Mouse (Mus musculus): Measurements from ENCODE around the gene Arhgap8. TPM values are rescaled to one million over a fixed set of nuclear protein-coding genes. Genes with fewer than 3 reads are reported as not detected.
"Not testable (repeated sequence)": the region's sequence is repeated elsewhere in the genome, so short reads cannot be mapped to it uniquely, and the experiment has no call there.

Gene Arhgap8
- polyA plus RNA-seq, 1 experiment from 2014 or later, result 26.4 TPM

DNA sequence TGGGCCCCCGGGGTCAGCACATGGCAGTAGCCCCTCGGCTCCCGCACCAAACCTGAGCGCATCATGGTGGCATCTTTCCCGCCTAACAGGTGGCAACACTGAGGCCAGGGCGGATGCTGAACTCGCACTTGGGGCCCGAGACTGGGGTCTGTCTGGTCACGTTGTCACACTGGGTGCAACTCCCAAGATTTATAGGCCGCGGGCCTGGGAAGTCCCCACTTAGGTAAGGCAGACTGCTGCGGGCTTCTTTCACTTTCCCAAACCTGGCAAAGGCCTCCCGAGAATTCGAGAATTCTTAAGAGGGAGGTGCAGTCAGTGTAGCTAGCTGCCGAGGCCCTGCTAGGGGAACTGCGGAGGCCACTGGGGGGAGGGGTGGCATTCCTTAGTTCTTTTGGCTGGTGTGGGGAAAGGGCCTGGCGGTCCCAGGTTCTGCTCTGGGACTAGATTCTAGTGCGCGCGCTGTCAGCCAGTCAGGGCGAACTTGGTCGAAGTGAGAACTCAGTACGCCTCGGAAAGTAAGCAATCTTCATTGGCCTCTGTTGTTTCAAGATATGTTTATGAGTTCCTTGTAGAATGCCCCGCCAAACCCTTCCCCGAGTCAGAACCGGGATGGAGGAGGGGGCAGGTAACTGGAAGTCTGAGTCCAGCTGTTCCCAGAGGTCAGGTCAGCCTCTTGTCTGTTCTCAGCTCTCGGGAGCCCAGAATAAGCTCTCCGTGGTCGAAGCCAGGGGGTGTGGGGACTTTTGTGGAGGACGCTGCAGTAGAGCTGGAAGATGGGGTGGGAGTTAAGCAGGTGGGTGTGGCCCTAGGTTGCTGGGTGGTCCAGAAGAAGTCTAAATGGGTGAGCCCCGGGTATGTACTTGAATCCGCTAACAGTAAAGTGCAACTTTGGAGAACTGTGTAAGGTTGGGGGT lies 696 bp downstream of the Arhgap8 start:
- Histone ChIP-seq H3K4me2 (ENCODE audit: low read depth, low read length) (peak overlapping the region; percentile 79), H3K36me3 (ENCODE audit: control insufficient read depth, insufficient read depth, low read length) (no peaks in the 10 kb centered on the region), H3K4me1 (replicated peaks; ENCODE audit: control insufficient read depth, insufficient read depth, low read length) (peaks cover 14% of the 10 kb centered on the region), H3K4me3 (ENCODE audit: low read length) (peak overlapping the region; percentile 56), H3K9ac (ENCODE audit: low read length) (peak overlapping the region; percentile 65), H3K9me3 (ENCODE audit: control insufficient read depth, low read length) (no peaks in the 10 kb centered on the region), H3K27ac (ENCODE audit: low read length) (peak overlapping the region; percentile 89), H3K27me3 (ENCODE audit: control insufficient read depth, insufficient read depth, low read depth, low read length) (no peaks in the 10 kb centered on the region)
- 4% methylated on average over 33 of the region's 33 CpGs for WGBS
- ATAC-seq (ENCODE audit: low read depth), result peak; percentile 69

DNA sequence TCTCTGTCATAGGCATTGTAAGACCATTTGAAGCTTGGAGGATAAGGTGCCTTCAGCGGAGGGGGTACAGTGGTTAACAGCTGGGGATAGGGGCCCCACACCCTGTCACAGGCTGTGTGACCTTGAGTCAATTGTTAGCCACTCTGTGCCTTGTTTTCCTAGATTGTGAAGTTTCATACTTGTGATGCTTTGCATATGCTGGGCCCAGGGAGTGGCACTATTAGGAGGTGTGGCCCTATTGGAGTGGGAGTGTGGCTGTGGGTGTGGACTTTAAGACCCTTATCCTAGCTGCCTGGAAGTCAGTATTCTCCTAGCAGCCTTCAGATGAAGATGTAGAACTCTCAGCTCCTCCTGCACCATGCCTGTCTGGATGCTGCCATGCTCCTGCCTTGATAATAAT lies 3.8 kb downstream of the Arhgap8 start:
- ATAC-seq (ENCODE audit: low read depth), result peak; percentile 35; the same call in 1 of the 2 replicates
- not testable (repeated sequence) for H3K27me3 ChIP-seq (ENCODE audit: control insufficient read depth, insufficient read depth, low read depth, low read length); H3K9ac ChIP-seq (ENCODE audit: low read length); H3K36me3 ChIP-seq (ENCODE audit: control insufficient read depth, insufficient read depth, low read length); H3K4me3 ChIP-seq (ENCODE audit: low read length); H3K9me3 ChIP-seq (ENCODE audit: control insufficient read depth, low read length); H3K4me2 ChIP-seq (ENCODE audit: low read depth, low read length)
- Histone ChIP-seq H3K27ac (ENCODE audit: low read length) (peak overlapping the region; percentile 78), H3K4me1 (replicated peaks; ENCODE audit: control insufficient read depth, insufficient read depth, low read length) (peaks cover 25% of the 10 kb centered on the region)
- 72% methylated on average over 1 of the region's 1 CpGs for WGBS

DNA sequence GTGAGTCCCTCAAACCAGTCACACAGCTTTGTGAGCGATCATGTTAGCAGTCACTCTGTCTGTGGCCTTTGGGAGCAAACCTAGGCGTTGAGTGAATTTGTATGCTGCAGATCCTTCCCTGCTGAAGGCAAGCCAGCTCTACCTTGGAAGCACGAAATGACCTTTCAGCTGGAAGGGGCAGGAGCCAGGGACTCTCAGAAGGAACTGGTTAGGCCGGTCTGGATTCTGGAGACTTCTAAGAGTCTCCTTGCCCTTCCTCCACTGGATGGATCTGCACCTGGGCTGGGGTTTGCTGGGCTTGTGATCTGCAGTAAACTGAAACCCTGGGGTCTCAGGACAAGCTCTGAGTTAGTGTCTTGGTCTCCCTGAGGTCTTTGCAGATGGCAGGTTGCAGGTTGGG lies 4.3 kb downstream of the Arhgap8 start:
- H3K4me3 ChIP-seq (ENCODE audit: low read length), result no peak overlapping the region
- H3K27me3 ChIP-seq (ENCODE audit: control insufficient read depth, insufficient read depth, low read depth, low read length), result no peaks in the 10 kb centered on the region
- H3K36me3 ChIP-seq (ENCODE audit: control insufficient read depth, insufficient read depth, low read length), result no peaks in the 10 kb centered on the region
- peaks cover 25% of the 10 kb centered on the region for H3K4me1 ChIP-seq (replicated peaks; ENCODE audit: control insufficient read depth, insufficient read depth, low read length)
- H3K9ac ChIP-seq (ENCODE audit: low read length), result no peak overlapping the region
- ATAC-seq (ENCODE audit: low read depth), result peak; percentile 68
- peak overlapping the region; percentile 78 for H3K27ac ChIP-seq (ENCODE audit: low read length)
- 39% methylated on average over 4 of the region's 4 CpGs for whole genome bisulfite sequencing
- H3K9me3 ChIP-seq (ENCODE audit: control insufficient read depth, low read length), result no peaks in the 10 kb centered on the region
- H3K4me2 ChIP-seq (ENCODE audit: low read depth, low read length), result no peak overlapping the region

DNA sequence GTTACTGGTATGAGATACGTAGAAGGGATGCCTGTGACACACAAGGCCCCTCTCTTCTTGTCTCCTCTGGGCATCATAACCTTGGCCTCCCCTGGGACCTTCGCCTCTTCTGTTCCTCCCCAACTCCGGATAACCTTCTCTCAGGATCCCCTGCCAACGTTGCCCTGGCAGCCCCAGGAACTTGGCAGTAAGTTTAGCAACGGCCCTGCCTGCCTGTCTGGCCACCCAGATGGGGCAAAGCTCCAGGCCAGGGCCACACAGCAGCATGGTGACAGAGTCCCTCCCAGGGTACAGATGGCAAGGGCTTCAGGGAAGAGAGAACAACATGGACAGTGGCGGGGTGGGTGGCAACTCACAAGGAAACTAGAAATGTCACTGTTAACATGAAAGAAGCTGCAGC lies 9.8 kb downstream of the Arhgap8 start:
- no peak overlapping the region for H3K27ac ChIP-seq (ENCODE audit: low read length)
- no peaks in the 10 kb centered on the region for H3K9me3 ChIP-seq (ENCODE audit: control insufficient read depth, low read length)
- H3K4me3 ChIP-seq (ENCODE audit: low read length), result no peak overlapping the region
- peaks cover 15% of the 10 kb centered on the region for H3K4me1 ChIP-seq (replicated peaks; ENCODE audit: control insufficient read depth, insufficient read depth, low read length)
- WGBS, result 71% methylated on average over 6 of the region's 6 CpGs
- H3K9ac ChIP-seq (ENCODE audit: low read length), result no peak overlapping the region
- no peaks in the 10 kb centered on the region for H3K27me3 ChIP-seq (ENCODE audit: control insufficient read depth, insufficient read depth, low read depth, low read length)
- ATAC-seq (ENCODE audit: low read depth), result no peak
- no peak overlapping the region for H3K4me2 ChIP-seq (ENCODE audit: low read depth, low read length)
- H3K36me3 ChIP-seq (ENCODE audit: control insufficient read depth, insufficient read depth, low read length), result no peaks in the 10 kb centered on the region

DNA sequence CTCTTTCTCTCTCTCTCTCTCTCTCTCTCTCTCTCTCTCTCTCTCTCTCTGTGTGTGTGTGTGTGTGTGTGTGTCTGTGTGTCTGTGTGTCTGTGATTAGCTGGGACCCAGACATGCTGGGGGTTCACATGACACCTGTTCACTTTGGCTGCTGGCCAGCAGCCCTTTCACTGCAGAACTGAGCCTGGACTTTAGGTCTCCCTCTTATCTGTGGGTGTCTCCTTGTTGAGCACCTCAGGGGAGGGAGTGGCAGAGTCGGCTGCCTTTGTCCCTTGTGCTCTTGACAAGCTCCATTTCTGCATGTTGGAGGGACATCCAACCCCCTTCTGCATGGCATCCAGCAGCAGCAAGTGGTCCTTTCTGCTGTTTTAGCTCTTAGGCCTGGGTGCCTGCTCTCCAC lies 11.0 kb downstream of the Arhgap8 start:
- Histone ChIP-seq H3K4me2 (ENCODE audit: low read depth, low read length) (no peak overlapping the region), H3K9me3 (ENCODE audit: control insufficient read depth, low read length) (no peaks in the 10 kb centered on the region), H3K9ac (ENCODE audit: low read length) (no peak overlapping the region), H3K4me1 (replicated peaks; ENCODE audit: control insufficient read depth, insufficient read depth, low read length) (peaks cover 13% of the 10 kb centered on the region), H3K4me3 (ENCODE audit: low read length) (no peak overlapping the region), H3K27me3 (ENCODE audit: control insufficient read depth, insufficient read depth, low read depth, low read length) (no peaks in the 10 kb centered on the region), H3K36me3 (ENCODE audit: control insufficient read depth, insufficient read depth, low read length) (no peaks in the 10 kb centered on the region), H3K27ac (ENCODE audit: low read length) (no peak overlapping the region)
- ATAC-seq (ENCODE audit: low read depth), result no peak; the same call in 1 of the 2 replicates
- 31% methylated on average over 1 of the region's 1 CpGs for WGBS

DNA sequence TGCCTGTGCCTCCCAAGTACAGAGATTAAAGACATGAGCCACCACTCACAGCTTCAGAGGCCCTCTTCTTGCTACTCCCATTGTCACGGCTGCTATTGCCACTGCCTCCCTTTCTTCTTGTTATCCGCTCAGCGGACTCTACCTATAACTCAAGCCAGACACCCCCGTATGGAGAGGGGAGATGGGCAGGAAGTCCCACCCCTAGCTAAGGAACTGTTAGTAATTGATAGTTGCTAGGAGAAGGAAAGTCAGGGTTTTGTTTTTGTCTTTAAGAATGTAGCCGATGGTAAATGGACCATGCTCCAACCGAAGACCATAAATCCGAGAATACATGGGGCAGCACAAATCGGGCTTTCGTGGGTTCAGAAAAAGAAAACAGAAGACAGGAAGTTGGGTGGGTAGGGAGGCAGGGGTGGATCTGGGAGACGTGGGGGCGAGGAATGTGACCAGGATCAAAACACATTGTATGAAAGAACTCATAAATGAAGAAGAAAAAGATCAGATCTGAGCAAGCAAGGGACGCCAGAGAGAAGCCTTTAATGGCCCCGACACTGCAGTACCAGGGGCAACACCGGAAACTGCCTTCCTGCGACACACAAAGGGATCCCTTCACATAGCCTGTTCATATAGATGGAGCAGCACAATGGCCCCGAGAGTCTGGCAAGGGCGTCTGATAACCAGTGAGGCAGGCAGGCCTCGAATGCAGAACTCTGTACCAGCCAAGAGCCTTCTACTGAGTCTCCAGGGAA lies 12.0 kb downstream of the Arhgap8 start:
- WGBS, result 61% methylated on average over 18 of the region's 18 CpGs
- Histone ChIP-seq H3K27ac (ENCODE audit: low read length) (no peak overlapping the region), H3K4me3 (ENCODE audit: low read length) (no peak overlapping the region), H3K9ac (ENCODE audit: low read length) (no peak overlapping the region), H3K9me3 (ENCODE audit: control insufficient read depth, low read length) (no peaks in the 10 kb centered on the region), H3K4me1 (replicated peaks; ENCODE audit: control insufficient read depth, insufficient read depth, low read length) (peaks cover 12% of the 10 kb centered on the region), H3K36me3 (ENCODE audit: control insufficient read depth, insufficient read depth, low read length) (no peaks in the 10 kb centered on the region), H3K27me3 (ENCODE audit: control insufficient read depth, insufficient read depth, low read depth, low read length) (no peaks in the 10 kb centered on the region), H3K4me2 (ENCODE audit: low read depth, low read length) (no peak overlapping the region)
- no peak for ATAC-seq (ENCODE audit: low read depth)

DNA sequence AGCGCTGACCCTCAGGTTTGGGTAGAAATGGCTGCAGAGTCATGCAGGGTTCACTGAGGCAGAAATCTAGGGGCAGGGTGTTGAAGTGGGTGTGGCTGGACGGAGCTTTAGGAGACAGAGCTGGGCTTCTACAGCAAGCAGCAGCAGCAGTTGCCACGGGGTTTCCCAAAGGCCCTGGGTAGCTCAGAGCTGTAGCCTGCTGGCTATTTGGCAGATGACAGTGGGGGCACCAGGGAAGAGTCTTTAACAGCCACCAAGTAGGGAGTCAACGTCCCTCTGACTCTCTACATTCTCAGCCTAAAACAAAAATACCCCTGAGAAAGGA lies 12.5 kb downstream of the Arhgap8 start:
- ATAC-seq (ENCODE audit: low read depth), result no peak
- no peak overlapping the region for H3K4me2 ChIP-seq (ENCODE audit: low read depth, low read length)
- WGBS, result 62% methylated on average over 4 of the region's 4 CpGs
- no peak overlapping the region for H3K9ac ChIP-seq (ENCODE audit: low read length)
- no peaks in the 10 kb centered on the region for H3K36me3 ChIP-seq (ENCODE audit: control insufficient read depth, insufficient read depth, low read length)
- H3K27ac ChIP-seq (ENCODE audit: low read length), result no peak overlapping the region
- no peaks in the 10 kb centered on the region for H3K9me3 ChIP-seq (ENCODE audit: control insufficient read depth, low read length)
- H3K27me3 ChIP-seq (ENCODE audit: control insufficient read depth, insufficient read depth, low read depth, low read length), result no peaks in the 10 kb centered on the region
- H3K4me3 ChIP-seq (ENCODE audit: low read length), result no peak overlapping the region
- H3K4me1 ChIP-seq (replicated peaks; ENCODE audit: control insufficient read depth, insufficient read depth, low read length), result peaks cover 12% of the 10 kb centered on the region

DNA sequence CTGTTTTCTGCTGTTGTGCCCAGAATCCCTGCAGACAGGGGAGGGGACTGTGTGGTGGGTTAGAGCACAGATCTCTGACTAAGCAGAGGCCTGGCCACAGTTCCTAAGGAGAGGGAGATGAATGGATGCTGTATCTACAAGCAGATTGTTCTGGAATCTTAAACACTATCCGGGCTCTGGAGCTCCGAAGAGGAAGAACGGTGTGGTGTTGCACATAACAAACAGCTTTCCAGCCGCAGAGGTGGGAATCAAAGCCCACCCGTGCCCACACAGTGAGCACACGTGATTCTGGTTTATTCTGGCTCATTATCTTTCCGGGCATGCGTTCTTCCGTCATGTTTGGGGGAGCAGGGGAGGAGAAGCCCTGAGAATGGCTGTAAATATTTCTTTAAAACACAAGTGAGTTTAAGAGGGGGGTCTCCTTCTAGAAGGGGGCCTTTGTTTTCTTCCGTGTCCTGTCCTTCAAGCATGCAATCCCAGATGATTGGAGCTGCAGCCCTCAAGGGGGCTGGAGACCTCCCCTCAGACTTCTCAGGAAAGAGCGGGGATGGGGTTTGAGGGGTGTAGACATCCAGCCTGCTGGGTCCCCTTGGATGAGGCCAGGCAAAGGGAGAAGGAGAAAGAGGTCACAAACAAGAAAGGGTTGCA lies 16.6 kb downstream of the Arhgap8 start:
- H3K9me3 ChIP-seq (ENCODE audit: control insufficient read depth, low read length), result no peaks in the 10 kb centered on the region
- no peak overlapping the region for H3K27ac ChIP-seq (ENCODE audit: low read length)
- no peaks in the 10 kb centered on the region for H3K36me3 ChIP-seq (ENCODE audit: control insufficient read depth, insufficient read depth, low read length)
- WGBS, result 68% methylated on average over 11 of the region's 11 CpGs
- no peak overlapping the region for H3K4me3 ChIP-seq (ENCODE audit: low read length)
- H3K9ac ChIP-seq (ENCODE audit: low read length), result no peak overlapping the region
- H3K27me3 ChIP-seq (ENCODE audit: control insufficient read depth, insufficient read depth, low read depth, low read length), result no peaks in the 10 kb centered on the region
- no peak for ATAC-seq (ENCODE audit: low read depth)
- H3K4me2 ChIP-seq (ENCODE audit: low read depth, low read length), result no peak overlapping the region
- H3K4me1 ChIP-seq (replicated peaks; ENCODE audit: control insufficient read depth, insufficient read depth, low read length), result no peaks in the 10 kb centered on the region

DNA sequence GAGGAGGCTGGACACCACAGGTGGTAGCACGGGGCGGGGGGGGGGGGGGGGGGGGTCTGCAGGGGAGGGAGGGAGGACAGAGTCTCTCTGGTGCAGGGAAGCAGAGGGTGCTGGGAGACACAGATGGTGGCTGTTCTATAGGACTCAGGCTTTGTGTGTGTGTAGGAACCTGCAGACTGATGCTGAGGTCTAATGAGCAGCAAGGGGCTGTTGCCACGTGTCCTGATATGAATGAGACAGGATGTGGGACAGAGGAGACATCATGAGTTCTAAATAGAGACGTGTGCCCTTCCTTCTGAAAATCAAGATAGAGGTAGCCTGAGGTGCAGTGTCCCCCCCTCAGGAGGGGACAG lies 17.1 kb downstream of the Arhgap8 start:
- Histone ChIP-seq H3K4me2 (ENCODE audit: low read depth, low read length) (no peak overlapping the region), H3K4me3 (ENCODE audit: low read length) (no peak overlapping the region), H3K36me3 (ENCODE audit: control insufficient read depth, insufficient read depth, low read length) (no peaks in the 10 kb centered on the region), H3K4me1 (replicated peaks; ENCODE audit: control insufficient read depth, insufficient read depth, low read length) (no peaks in the 10 kb centered on the region), H3K27ac (ENCODE audit: low read length) (no peak overlapping the region), H3K9me3 (ENCODE audit: control insufficient read depth, low read length) (no peaks in the 10 kb centered on the region), H3K27me3 (ENCODE audit: control insufficient read depth, insufficient read depth, low read depth, low read length) (no peaks in the 10 kb centered on the region), H3K9ac (ENCODE audit: low read length) (no peak overlapping the region)
- no peak for ATAC-seq (ENCODE audit: low read depth)
- 48% methylated on average over 2 of the region's 4 CpGs for WGBS

All from lung, embryonic 16.5 days (tissue).